Mouse (Mus musculus) midbrain, embryonic 14.5 days (tissue): ENCODE measurements around the gene Grid1. TPM values are rescaled to one million over a fixed set of nuclear protein-coding genes. Genes with fewer than 3 reads are reported as not detected.

Experiments used
- ATAC-seq: fragments of 200-750 bp; cut with Nextera tagmentation; 2 replicates; pipeline ENCODE4 v1.8.0; 2017; ENCODE audit warnings: moderate number of reproducible peaks, moderate library complexity; ENCODE audit not compliant: low FRiP score, low TSS enrichment
- DNase-seq: peaks from one replicate; pipeline ENCODE4 v3.0.0-alpha.2; 2015
- H3K27ac ChIP-seq: fragments of 300-500 bp; sonication (generic); replicated peaks from 2 replicates; pipeline ENCODE4 v1.5.1; 2014; ENCODE audit warnings: mild to moderate bottlenecking, low read depth, low read length, moderate library complexity
- H3K27me3 ChIP-seq: fragments of 300-500 bp; sonication (generic); 2 replicates; pipeline ENCODE4 v1.6.1; 2014; ENCODE audit warnings: low read length, control low read depth, mixed read lengths; ENCODE audit not compliant: control insufficient read depth, insufficient read depth
- H3K36me3 ChIP-seq: fragments of 300-500 bp; sonication (generic); 2 replicates; pipeline ENCODE4 v1.6.1; 2014; ENCODE audit warnings: low read length, control low read depth; ENCODE audit not compliant: control insufficient read depth, insufficient read depth
- H3K4me1 ChIP-seq: fragments of 300-500 bp; sonication (generic); 2 replicates; pipeline ENCODE4 v1.6.1; 2014; ENCODE audit warnings: mild to moderate bottlenecking, antibody characterized with exemption, low read length, control low read depth; ENCODE audit not compliant: control insufficient read depth, insufficient read depth
- H3K4me2 ChIP-seq: fragments of 300-500 bp; sonication (generic); 2 replicates; pipeline ENCODE4 v1.6.1; 2014; ENCODE audit warnings: mild to moderate bottlenecking, low read length, moderate library complexity
- H3K4me3 ChIP-seq: fragments of 300-500 bp; sonication (generic); replicated peaks from 2 replicates; pipeline ENCODE4 v1.5.1; 2014; ENCODE audit warnings: low read depth, low read length
- H3K9ac ChIP-seq: fragments of 300-500 bp; sonication (generic); replicated peaks from 2 replicates; pipeline ENCODE4 v1.6.1; 2014; ENCODE audit warnings: mild to moderate bottlenecking, low read length, moderate library complexity
- H3K9me3 ChIP-seq: fragments of 300-500 bp; sonication (generic); 2 replicates; pipeline ENCODE4 v1.6.1; 2016; ENCODE audit warnings: low read length, control low read depth, mixed read lengths; ENCODE audit not compliant: control insufficient read depth
- WGBS: fragments of 180-500 bp; shearing (Covaris S2); extraction: QIAGEN DNeasy Blood & Tissue Kit; methylation state at CpG from one replicate; pipeline ENCODE4 v1.1.7; 2014; 5-methylcytosine and 5-hydroxymethylcytosine counted together
- polyA plus RNA-seq: library from polyadenylated mRNA; unstranded; fragments of >200 nt; fragmentation: Nextera tagmentation; extraction: Ambion mirVana; gene quantifications from 2 replicates; pipeline ENCODE4 v1.2.1, GENCODE M21; 2014

The Grid1 gene
- polyA plus RNA-seq, 1 experiment from 2014 or later = 5.1 TPM

- no peaks in the 10 kb centered on the region for H3K27me3 ChIP-seq
- H3K4me1 ChIP-seq = no peaks in the 10 kb centered on the region
- no peak overlapping the region for H3K9ac ChIP-seq
- DNase-seq (no peak), ATAC-seq (no peak)
- no peaks in the 10 kb centered on the region for H3K36me3 ChIP-seq
- WGBS = 83% methylated on average over 3 of the region's 3 CpGs
- no peak overlapping the region for H3K4me3 ChIP-seq
- no peak overlapping the region for H3K4me2 ChIP-seq
- H3K27ac ChIP-seq = no peak overlapping the region
- peaks cover 6% of the 10 kb centered on the region; the same call in 1 of the 2 replicates for H3K9me3 ChIP-seq
These were observed 554.5 kb downstream of the Grid1 start for GRCm38 (mm10) chr14:35374374-35374773.

- DNase-seq (no peak), ATAC-seq (no peak)
- H3K4me3 ChIP-seq = no peak overlapping the region
- no peak overlapping the region for H3K9ac ChIP-seq
- no peak overlapping the region for H3K4me2 ChIP-seq
- no peaks in the 10 kb centered on the region for H3K4me1 ChIP-seq
- H3K9me3 ChIP-seq = no peaks in the 10 kb centered on the region
- 93% methylated on average over 4 of the region's 4 CpGs for WGBS
- no peaks in the 10 kb centered on the region for H3K27me3 ChIP-seq
- H3K36me3 ChIP-seq = no peaks in the 10 kb centered on the region
- no peak overlapping the region for H3K27ac ChIP-seq
These were observed 573.7 kb downstream of the Grid1 start for GRCm38 (mm10) chr14:35393591-35393990.

GRCm38 (mm10) chr14:35404249-35404908 is 584.5 kb downstream of the Grid1 start:
- ATAC-seq (no peak), DNase-seq (peak; percentile 13)
- WGBS = 72% methylated on average over 3 of the region's 3 CpGs

GRCm38 (mm10) chr14:35430259-35430658 is 610.4 kb downstream of the Grid1 start:
- ATAC-seq (no peak), DNase-seq (no peak)
- Histone ChIP-seq H3K27me3 (no peaks in the 10 kb centered on the region), H3K9ac (no peak overlapping the region), H3K4me3 (no peak overlapping the region), H3K9me3 (no peaks in the 10 kb centered on the region), H3K27ac (no peak overlapping the region), H3K4me1 (no peaks in the 10 kb centered on the region), H3K4me2 (no peak overlapping the region), H3K36me3 (no peaks in the 10 kb centered on the region)
- 81% methylated on average over 2 of the region's 2 CpGs for WGBS

More at GRCm38 (mm10) chr14:35404249-35404908, 584.5 kb downstream of the Grid1 start:
- Histone ChIP-seq H3K27me3 (no peaks in the 10 kb centered on the region), H3K9ac (no peak overlapping the region), H3K36me3 (no peaks in the 10 kb centered on the region), H3K27ac (no peak overlapping the region), H3K4me2 (no peak overlapping the region), H3K4me3 (no peak overlapping the region), H3K9me3 (no peaks in the 10 kb centered on the region), H3K4me1 (no peaks in the 10 kb centered on the region)

DNA sequence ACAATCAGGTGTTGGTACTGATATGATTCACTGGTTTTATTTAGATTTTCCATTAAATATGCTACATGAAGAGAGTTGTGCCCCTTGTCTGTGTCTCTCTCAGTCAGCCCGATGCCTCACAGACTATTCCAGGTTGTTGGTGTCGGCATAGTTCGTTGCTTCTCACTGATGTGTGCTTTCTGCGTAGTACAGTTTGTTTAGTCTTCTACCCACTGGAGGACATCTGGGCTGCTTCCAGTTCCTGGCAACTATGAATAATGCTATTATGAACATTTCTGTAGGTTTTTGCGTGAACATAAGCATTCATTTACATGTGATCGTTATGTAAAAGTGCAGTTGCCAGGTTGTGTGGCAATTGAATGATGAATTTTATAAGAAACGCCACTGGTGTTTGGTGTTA is 633.8 kb downstream of the Grid1 start:
- DNase-seq (no peak), ATAC-seq (no peak)
- H3K27ac ChIP-seq = no peak overlapping the region
- H3K4me1 ChIP-seq = no peaks in the 10 kb centered on the region
- H3K9me3 ChIP-seq = no peaks in the 10 kb centered on the region
- no peaks in the 10 kb centered on the region for H3K27me3 ChIP-seq
- no peak overlapping the region for H3K4me2 ChIP-seq
- H3K4me3 ChIP-seq = no peak overlapping the region
- WGBS = 87% methylated on average over 7 of the region's 7 CpGs
- no peak overlapping the region for H3K9ac ChIP-seq
- H3K36me3 ChIP-seq = no peaks in the 10 kb centered on the region

DNA sequence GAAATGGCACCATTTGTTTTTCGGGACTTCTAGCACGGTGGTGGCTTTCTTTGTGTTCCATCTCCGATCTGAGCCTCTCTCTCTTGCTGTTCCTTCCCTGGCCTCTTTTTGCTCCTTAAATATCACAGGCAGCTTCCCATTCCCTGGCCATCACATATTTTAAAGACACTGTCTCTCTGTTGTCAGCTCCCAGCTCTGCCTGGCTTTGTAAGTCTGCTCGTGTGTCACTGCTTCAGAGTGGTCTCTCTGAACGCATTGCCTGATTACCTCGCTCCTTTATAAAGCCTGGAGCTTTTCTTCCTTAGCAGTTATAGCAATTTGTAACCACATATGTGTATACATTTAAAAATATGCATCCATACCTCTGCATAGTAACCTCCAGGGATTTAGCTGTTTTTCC is 648.3 kb downstream of the Grid1 start:
- Histone ChIP-seq H3K9me3 (no peaks in the 10 kb centered on the region), H3K27me3 (no peaks in the 10 kb centered on the region), H3K36me3 (no peaks in the 10 kb centered on the region), H3K4me1 (no peaks in the 10 kb centered on the region), H3K9ac (0 out of 2 replicates have a peak overlapping the region, but pooled peaks have one; percentile 26), H3K27ac (peak overlapping the region; percentile 56), H3K4me2 (no peak overlapping the region), H3K4me3 (no peak overlapping the region)
- peak; percentile 33 for DNase-seq
- ATAC-seq = no peak
- 68% methylated on average over 6 of the region's 6 CpGs for WGBS

GRCm38 (mm10) chr14:35486017-35486416 is 666.1 kb downstream of the Grid1 start:
- no peak overlapping the region for H3K4me3 ChIP-seq
- H3K9me3 ChIP-seq = no peaks in the 10 kb centered on the region
- no peak overlapping the region for H3K9ac ChIP-seq
- no peak overlapping the region for H3K4me2 ChIP-seq
- no peak for DNase-seq
- H3K27me3 ChIP-seq = no peaks in the 10 kb centered on the region
- H3K27ac ChIP-seq = no peak overlapping the region
- ATAC-seq = no peak
- H3K4me1 ChIP-seq = no peaks in the 10 kb centered on the region
- H3K36me3 ChIP-seq = no peaks in the 10 kb centered on the region
- 77% methylated on average over 2 of the region's 2 CpGs for WGBS

GRCm38 (mm10) chr14:35502324-35502723 is 682.4 kb downstream of the Grid1 start:
- WGBS = 42% methylated on average over 5 of the region's 5 CpGs
- Histone ChIP-seq H3K4me3 (no peak overlapping the region), H3K4me2 (no peak overlapping the region), H3K9me3 (no peaks in the 10 kb centered on the region), H3K4me1 (no peaks in the 10 kb centered on the region), H3K27me3 (no peaks in the 10 kb centered on the region), H3K27ac (no peak overlapping the region), H3K9ac (no peak overlapping the region), H3K36me3 (no peaks in the 10 kb centered on the region)
- no peak for ATAC-seq
- no peak for DNase-seq

DNA sequence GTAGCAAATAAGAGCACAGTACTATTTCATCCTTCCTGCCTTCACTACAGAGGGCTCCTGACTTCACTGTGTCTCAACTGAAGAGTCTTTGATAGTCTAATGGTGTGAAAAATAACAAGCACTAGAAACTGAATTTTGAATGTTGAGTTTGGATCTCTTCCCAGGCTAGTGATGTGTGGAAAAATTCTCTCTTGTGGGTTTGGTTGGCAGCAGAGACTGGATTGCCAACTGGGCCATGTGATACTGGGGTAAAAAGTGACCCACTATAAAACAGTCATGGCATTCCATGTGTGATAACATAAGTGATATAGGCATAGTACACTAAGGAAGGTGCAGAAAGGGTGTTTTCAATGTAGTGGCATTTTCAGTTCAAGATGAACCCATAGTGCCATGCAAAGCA is 699.5 kb downstream of the Grid1 start:
- Histone ChIP-seq H3K36me3 (no peaks in the 10 kb centered on the region), H3K9me3 (no peaks in the 10 kb centered on the region), H3K4me2 (no peak overlapping the region), H3K27ac (no peak overlapping the region), H3K4me3 (no peak overlapping the region), H3K4me1 (no peaks in the 10 kb centered on the region), H3K9ac (no peak overlapping the region), H3K27me3 (no peaks in the 10 kb centered on the region)
- no peak for DNase-seq
- ATAC-seq = no peak
